Mouse (Mus musculus) CD4-positive naive resting alpha-beta T cell, adult 76 days (primary cell): ENCODE data around the gene Scgb1b20. TPM values are rescaled to one million over a fixed set of nuclear protein-coding genes. Genes with fewer than 3 reads are reported as not detected.

ENCODE experiments used
- total RNA-seq: library from RNA; stranded (reverse); gene quantifications from one replicate; pipeline ENCODE4 v1.2.4, GENCODE M21; 2023

Scgb1b20 gene
- total RNA-seq = not detected

GRCm38 (mm10) chr7:33372934-33373333, at the start of gene Scgb1b20:
Gene Scgb1b20, plus strand, starts transcription at chr7:33373234.

GRCm38 (mm10) chr7:33366222-33366621, 6.8 kb upstream of the Scgb1b20 start, which contains the start of gene Scgb2b20:
Gene Scgb2b20, minus strand, starts transcription at chr7:33366322.

Other genes starting within 250 kb of the Scgb1b20 start
- not detected for gene Scgb2b18, start 199.4 kb upstream of the Scgb1b20 start, total RNA-seq
- gene Scgb1b18, start 187.7 kb upstream of the Scgb1b20 start, total RNA-seq = not detected
- not detected for gene Scgb2b19, start 92.9 kb upstream of the Scgb1b20 start, total RNA-seq
- not detected for gene Scgb1b19, start 85.9 kb upstream of the Scgb1b20 start, total RNA-seq
- gene Scgb2b20, start 6.9 kb upstream of the Scgb1b20 start, total RNA-seq = not detected
- not detected for gene Scgb2b21, start 147.2 kb downstream of the Scgb1b20 start, total RNA-seq